In the genomic region with DNA sequence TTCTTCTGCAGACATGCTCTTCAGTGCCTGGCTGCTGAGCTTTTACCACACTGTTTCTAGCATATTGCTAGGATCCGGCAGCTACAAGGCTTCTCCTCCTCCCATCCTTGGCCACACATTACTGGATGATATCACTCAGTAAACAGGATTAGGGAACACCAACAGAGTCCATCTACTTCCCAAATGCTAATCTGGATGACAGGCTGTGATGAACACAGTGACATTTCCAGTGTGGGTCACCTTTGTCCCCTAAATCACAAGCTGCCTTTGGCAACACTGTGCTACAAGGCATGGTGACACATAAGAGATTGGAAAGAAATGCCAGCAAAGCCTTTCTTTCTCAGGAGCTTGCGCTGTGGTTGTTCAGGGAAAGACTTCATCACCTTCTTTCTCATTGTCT, we compare ENCODE assay signal across 21 mouse cellular contexts.
A peak's percentile ranks its signal among the peaks of the same experiment; 100 is the strongest.
DNase-seq lines count a peak whose midpoint lies in the region; ATAC-seq and TF ChIP-seq lines count a peak whose summit lies in the region.
"Had no signal": no experiment of that assay in that cellular context is flagged by ENCODE, and none has a peak within 500 bp of the region (broad histone marks: within the 10 kb centered on the region; RNA-seq: fewer than 3 reads in every experiment).

No protein-coding gene starts in this region.

- peak; percentile 82 for ATAC-seq in hindbrain, postnatal 0 days
- no peak for ATAC-seq in hindbrain, embryonic 13.5 days (ENCODE audit: low FRiP score)
- ATAC-seq in midbrain, postnatal 0 days (ENCODE audit: low FRiP score), result peak; percentile 54; the same call in 1 of the 2 replicates
- no peak for ATAC-seq in intestine, postnatal 0 days
- ATAC-seq: CD4-positive, CD25-positive, alpha-beta regulatory T cell, adult 4 months; forebrain, embryonic 16.5 days had no signal

- no peak for TF ChIP-seq CTCF in hindbrain, postnatal 0 days (IDR thresholded peaks at IDR 0.05; ENCODE audit: low read depth)
- TF ChIP-seq CTCF in midbrain, postnatal 0 days (IDR thresholded peaks at IDR 0.05), result no peak
- no peak for TF ChIP-seq CTCF in intestine, postnatal 0 days (IDR thresholded peaks at IDR 0.05; ENCODE audit: low read depth)

- H3K36me3 ChIP-seq in hindbrain, postnatal 0 days (ENCODE audit: insufficient read depth, low read length), result no peaks in the 10 kb centered on the region
- H3K36me3 ChIP-seq in hindbrain, embryonic 13.5 days, result no peaks in the 10 kb centered on the region
- no peaks in the 10 kb centered on the region for H3K36me3 ChIP-seq in midbrain, postnatal 0 days (ENCODE audit: insufficient read depth, low read length)
- H3K36me3 ChIP-seq in midbrain, embryonic 10.5 days, result no peaks in the 10 kb centered on the region
- no peaks in the 10 kb centered on the region for H3K36me3 ChIP-seq in intestine, postnatal 0 days (ENCODE audit: control insufficient read depth, insufficient read depth)
- H3K36me3 ChIP-seq: embryonic facial prominence, embryonic 12.5 days; forebrain, embryonic 12.5 days; G1E; heart, embryonic 10.5 days; hindbrain, embryonic 15.5 days had no signal

- no peak overlapping the region for H3K4me3 ChIP-seq in hindbrain, postnatal 0 days (ENCODE audit: low read length)
- H3K4me3 ChIP-seq in hindbrain, embryonic 13.5 days, result no peak overlapping the region
- no peak overlapping the region for H3K4me3 ChIP-seq in midbrain, postnatal 0 days (ENCODE audit: low read depth, low read length)
- no peak overlapping the region for H3K4me3 ChIP-seq in midbrain, embryonic 10.5 days
- no peak overlapping the region for H3K4me3 ChIP-seq in intestine, postnatal 0 days (ENCODE audit: low read depth, low read length)
- H3K4me3 ChIP-seq: embryonic facial prominence, embryonic 12.5 days; forebrain, embryonic 12.5 days; heart, embryonic 10.5 days; hindbrain, embryonic 15.5 days had no signal

- H3K27ac ChIP-seq in hindbrain, postnatal 0 days, result no peak overlapping the region
- H3K27ac ChIP-seq in hindbrain, embryonic 13.5 days, result no peak overlapping the region
- H3K27ac ChIP-seq in midbrain, postnatal 0 days (ENCODE audit: low read depth, low read length), result no peak overlapping the region
- H3K27ac ChIP-seq in midbrain, embryonic 10.5 days (replicated peaks), result no peak overlapping the region
- no peak overlapping the region for H3K27ac ChIP-seq in intestine, postnatal 0 days (ENCODE audit: low read depth, low read length)
- H3K27ac ChIP-seq: embryonic facial prominence, embryonic 12.5 days; forebrain, embryonic 12.5 days; heart, embryonic 10.5 days; hindbrain, embryonic 15.5 days had no signal

- H3K4me2 ChIP-seq in hindbrain, postnatal 0 days (ENCODE audit: low read depth, low read length), result no peak overlapping the region
- H3K4me2 ChIP-seq in hindbrain, embryonic 13.5 days, result no peak overlapping the region
- no peak overlapping the region for H3K4me2 ChIP-seq in midbrain, postnatal 0 days (ENCODE audit: low read depth, low read length, poor library complexity, severe bottlenecking)
- H3K4me2 ChIP-seq in intestine, postnatal 0 days (replicated peaks; ENCODE audit: low read depth), result no peak overlapping the region
- H3K4me2 ChIP-seq: embryonic facial prominence, embryonic 12.5 days; forebrain, embryonic 12.5 days; hindbrain, embryonic 15.5 days had no signal

- H3K4me1 ChIP-seq in hindbrain, postnatal 0 days (ENCODE audit: insufficient read depth, low read length), result no peaks in the 10 kb centered on the region
- no peaks in the 10 kb centered on the region for H3K4me1 ChIP-seq in hindbrain, embryonic 13.5 days (replicated peaks)
- no peaks in the 10 kb centered on the region for H3K4me1 ChIP-seq in midbrain, postnatal 0 days (ENCODE audit: insufficient read depth, low read length)
- no peaks in the 10 kb centered on the region for H3K4me1 ChIP-seq in midbrain, embryonic 10.5 days
- H3K4me1 ChIP-seq in intestine, postnatal 0 days (replicated peaks; ENCODE audit: control insufficient read depth, insufficient read depth, low read length), result no peaks in the 10 kb centered on the region
- H3K4me1 ChIP-seq: embryonic facial prominence, embryonic 12.5 days; forebrain, embryonic 12.5 days; heart, embryonic 10.5 days; hindbrain, embryonic 15.5 days had no signal

- H3K27me3 ChIP-seq in hindbrain, postnatal 0 days (ENCODE audit: insufficient read depth, low read length), result no peaks in the 10 kb centered on the region
- no peaks in the 10 kb centered on the region for H3K27me3 ChIP-seq in hindbrain, embryonic 13.5 days
- no peaks in the 10 kb centered on the region for H3K27me3 ChIP-seq in midbrain, postnatal 0 days (ENCODE audit: insufficient read depth, low read length)
- H3K27me3 ChIP-seq in midbrain, embryonic 10.5 days (ENCODE audit: low read depth, poor library complexity, severe bottlenecking), result no peaks in the 10 kb centered on the region
- no peaks in the 10 kb centered on the region for H3K27me3 ChIP-seq in intestine, postnatal 0 days (replicated peaks; ENCODE audit: control insufficient read depth, insufficient read depth, low read length)
- H3K27me3 ChIP-seq: embryonic facial prominence, embryonic 12.5 days; forebrain, embryonic 12.5 days; hindbrain, embryonic 15.5 days had no signal

- WGBS in hindbrain, postnatal 0 days, result 70% methylated on average over 2 of the region's 2 CpGs
- 93% methylated on average over 2 of the region's 2 CpGs for WGBS in hindbrain, embryonic 13.5 days
- 70% methylated on average over 2 of the region's 2 CpGs for WGBS in midbrain, postnatal 0 days
- WGBS in midbrain, embryonic 10.5 days, result 89% methylated on average over 2 of the region's 2 CpGs
- WGBS in intestine, postnatal 0 days, result 89% methylated on average over 2 of the region's 2 CpGs

- no peak overlapping the region for H3K9ac ChIP-seq in hindbrain, postnatal 0 days (replicated peaks; ENCODE audit: low read length)
- no peak overlapping the region for H3K9ac ChIP-seq in hindbrain, embryonic 13.5 days
- H3K9ac ChIP-seq in midbrain, postnatal 0 days (replicated peaks; ENCODE audit: low read length, poor library complexity, severe bottlenecking), result no peak overlapping the region
- no peak overlapping the region for H3K9ac ChIP-seq in intestine, postnatal 0 days (ENCODE audit: low read depth, low read length)
- H3K9ac ChIP-seq: embryonic facial prominence, embryonic 12.5 days; forebrain, embryonic 12.5 days; hindbrain, embryonic 15.5 days had no signal

- DNase-seq in cerebellum, adult 11-12 months, result peak; percentile 6
- no peak for DNase-seq in cerebellum, adult 18-20 months
- DNase-seq in hindbrain, postnatal 0 days (ENCODE audit: low spot score), result peak; percentile 65
- DNase-seq in midbrain, postnatal 0 days (ENCODE audit: low spot score), result peak; percentile 68
- DNase-seq in midbrain, embryonic 10.5 days (ENCODE audit: low spot score), result no peak
- peak; percentile 7 to 16 for DNase-seq in cerebellum, postnatal 25 days
- DNase-seq: adrenal gland, adult 8-10 months; B cell, adult 2 months; gastrocnemius, postnatal 10 days; heart, adult 18-20 months; heart, postnatal 10 days; kidney, adult 18-20 months had no signal

- no peaks in the 10 kb centered on the region for H3K9me3 ChIP-seq in hindbrain, postnatal 0 days (ENCODE audit: low read length)
- H3K9me3 ChIP-seq in hindbrain, embryonic 13.5 days, result no peaks in the 10 kb centered on the region
- H3K9me3 ChIP-seq in midbrain, postnatal 0 days (ENCODE audit: low read length), result no peaks in the 10 kb centered on the region
- no peaks in the 10 kb centered on the region for H3K9me3 ChIP-seq in midbrain, embryonic 10.5 days (replicated peaks)
- no peaks in the 10 kb centered on the region for H3K9me3 ChIP-seq in intestine, postnatal 0 days (ENCODE audit: control insufficient read depth)
- H3K9me3 ChIP-seq: embryonic facial prominence, embryonic 12.5 days; forebrain, embryonic 12.5 days; G1E; heart, embryonic 10.5 days; hindbrain, embryonic 15.5 days had no signal

Comparison
In these comparisons a context has a peak if more than half of its experiments do, and no peak if none do; other contexts are left out.
1. DNase-seq: peak in cerebellum, adult 11-12 months (single experiment), hindbrain, postnatal 0 days (single experiment), midbrain, postnatal 0 days (single experiment) and cerebellum, postnatal 25 days (2 of 2); none in cerebellum, adult 18-20 months (0 of 2) and midbrain, embryonic 10.5 days (single experiment).
2. ATAC-seq: peak in hindbrain, postnatal 0 days (single experiment) and midbrain, postnatal 0 days (single experiment); none in hindbrain, embryonic 13.5 days (single experiment) and intestine, postnatal 0 days (single experiment).